In genomic region chr13:47070329-47071080, GRCm38 (mm10) we compare ENCODE assay signal across 23 mouse cellular contexts. TPM values are rescaled to one million over a fixed set of nuclear protein-coding genes. Genes with fewer than 3 reads are reported as not detected.
A peak's percentile ranks its signal among the peaks of the same experiment; 100 is the strongest.
DNase-seq lines count a peak whose midpoint lies in the region; ATAC-seq and TF ChIP-seq lines count a peak whose summit lies in the region.
"Had no signal": no experiment of that assay in that cellular context is flagged by ENCODE, and none has a peak within 500 bp of the region (broad histone marks: within the 10 kb centered on the region; RNA-seq: fewer than 3 reads in every experiment).

No protein-coding gene starts in this region.

- no peak for ATAC-seq in liver, embryonic 11.5 days (replicated peaks; ENCODE audit: low FRiP score)
- ATAC-seq in liver, embryonic 12.5 days, result no peak
- no peak for ATAC-seq in stomach, postnatal 0 days (ENCODE audit: low FRiP score, low TSS enrichment)
- ATAC-seq: activated CD4-positive, CD25-positive, alpha-beta regulatory T cell, adult 4 months; forebrain, embryonic 13.5 days; forebrain, postnatal 0 days; hindbrain, postnatal 0 days; Patski had no signal

- H3K4me1 ChIP-seq in heart, embryonic 10.5 days, result no peaks in the 10 kb centered on the region
- no peaks in the 10 kb centered on the region for H3K4me1 ChIP-seq in liver, embryonic 11.5 days (replicated peaks; ENCODE audit: control insufficient read depth, insufficient read depth, low read length)
- no peaks in the 10 kb centered on the region for H3K4me1 ChIP-seq in liver, embryonic 12.5 days
- no peaks in the 10 kb centered on the region for H3K4me1 ChIP-seq in stomach, postnatal 0 days (replicated peaks; ENCODE audit: control insufficient read depth, insufficient read depth)
- H3K4me1 ChIP-seq: forebrain, embryonic 13.5 days; hindbrain, embryonic 13.5 days had no signal

- H3K4me2 ChIP-seq in liver, embryonic 11.5 days, result no peak overlapping the region
- H3K4me2 ChIP-seq in liver, embryonic 12.5 days, result no peak overlapping the region
- no peak overlapping the region for H3K4me2 ChIP-seq in stomach, postnatal 0 days (replicated peaks; ENCODE audit: low read depth)
- H3K4me2 ChIP-seq: embryonic facial prominence, embryonic 13.5 days; forebrain, embryonic 13.5 days; hindbrain, embryonic 13.5 days had no signal

- no peaks in the 10 kb centered on the region for H3K27me3 ChIP-seq in heart, embryonic 10.5 days (ENCODE audit: insufficient read depth, poor library complexity, severe bottlenecking)
- no peaks in the 10 kb centered on the region for H3K27me3 ChIP-seq in liver, embryonic 11.5 days (replicated peaks; ENCODE audit: control insufficient read depth, insufficient read depth, low read length)
- H3K27me3 ChIP-seq in liver, embryonic 12.5 days (replicated peaks), result no peaks in the 10 kb centered on the region
- H3K27me3 ChIP-seq in stomach, postnatal 0 days (ENCODE audit: control insufficient read depth, insufficient read depth, low read length), result no peaks in the 10 kb centered on the region
- H3K27me3 ChIP-seq: CH12.LX; embryonic facial prominence, embryonic 13.5 days; forebrain, embryonic 13.5 days; hindbrain, embryonic 13.5 days; Patski had no signal

- no peak overlapping the region for H3K9ac ChIP-seq in liver, embryonic 11.5 days (ENCODE audit: low read depth, low read length)
- no peak overlapping the region for H3K9ac ChIP-seq in liver, embryonic 12.5 days
- no peak overlapping the region for H3K9ac ChIP-seq in stomach, postnatal 0 days (ENCODE audit: low read length)
- H3K9ac ChIP-seq: embryonic facial prominence, embryonic 13.5 days; forebrain, embryonic 13.5 days; forebrain, postnatal 0 days; hindbrain, embryonic 13.5 days had no signal

- no peaks in the 10 kb centered on the region for H3K9me3 ChIP-seq in heart, embryonic 10.5 days
- no peaks in the 10 kb centered on the region for H3K9me3 ChIP-seq in liver, embryonic 11.5 days (ENCODE audit: control insufficient read depth, low read length)
- no peaks in the 10 kb centered on the region for H3K9me3 ChIP-seq in liver, embryonic 12.5 days (replicated peaks)
- no peaks in the 10 kb centered on the region for H3K9me3 ChIP-seq in stomach, postnatal 0 days (ENCODE audit: control insufficient read depth, low read length)
- H3K9me3 ChIP-seq: embryonic facial prominence, embryonic 13.5 days; forebrain, embryonic 13.5 days; hindbrain, embryonic 13.5 days had no signal

- no peak overlapping the region for H3K4me3 ChIP-seq in heart, embryonic 10.5 days
- H3K4me3 ChIP-seq in liver, embryonic 11.5 days (ENCODE audit: low read depth, low read length), result no peak overlapping the region
- no peak overlapping the region for H3K4me3 ChIP-seq in liver, embryonic 12.5 days
- H3K4me3 ChIP-seq in stomach, postnatal 0 days (ENCODE audit: low read depth, low read length), result no peak overlapping the region
- H3K4me3 ChIP-seq: embryonic facial prominence, embryonic 13.5 days; forebrain, embryonic 13.5 days; hindbrain, embryonic 13.5 days had no signal

- WGBS in heart, embryonic 10.5 days, result 76% methylated on average over 15 of the region's 15 CpGs
- whole genome bisulfite sequencing in liver, embryonic 11.5 days, result 87% methylated on average over 15 of the region's 15 CpGs
- 80% methylated on average over 15 of the region's 15 CpGs for WGBS in liver, embryonic 12.5 days (ENCODE audit: insufficient replicate concordance)
- 69% methylated on average over 15 of the region's 15 CpGs for WGBS in stomach, postnatal 0 days

- no peak overlapping the region for H3K27ac ChIP-seq in heart, embryonic 10.5 days
- H3K27ac ChIP-seq in liver, embryonic 11.5 days (ENCODE audit: low read depth, low read length), result no peak overlapping the region
- H3K27ac ChIP-seq in liver, embryonic 12.5 days, result no peak overlapping the region
- no peak overlapping the region for H3K27ac ChIP-seq in stomach, postnatal 0 days (replicated peaks)
- H3K27ac ChIP-seq: embryonic facial prominence, embryonic 13.5 days; forebrain, embryonic 13.5 days; hindbrain, embryonic 13.5 days; hindbrain, postnatal 0 days had no signal

- peak; percentile 63 for DNase-seq in heart, embryonic 10.5 days (ENCODE audit: low spot score)
- no peak for DNase-seq in heart, adult 18-20 months
- peak; percentile 24 for DNase-seq in liver, embryonic 11.5 days (ENCODE audit: low spot score)
- peak; percentile 22 for DNase-seq in retina, postnatal 1 day
- no peak for DNase-seq in retina, embryonic 14.5 days (ENCODE audit: low spot score)
- DNase-seq in stomach, postnatal 0 days (ENCODE audit: low spot score), result peak; percentile 14
- DNase-seq: adrenal gland, adult 2 months; adrenal gland, postnatal 25 days; cerebellum, adult 11 months; cerebellum, adult 8-10 months; cerebellum, postnatal 14 days; embryo, embryonic 11 days; forebrain, postnatal 0 days; gastrocnemius, postnatal 14 days; heart, postnatal 10 days had no signal

- no peak for TF ChIP-seq EP300 in stomach, postnatal 0 days (optimal IDR thresholded peaks at IDR 0.05)

- TF ChIP-seq CTCF in stomach, postnatal 0 days (IDR thresholded peaks at IDR 0.05; ENCODE audit: low read depth), result no peak

- peaks cover 25% of the 10 kb centered on the region for H3K36me3 ChIP-seq in heart, embryonic 10.5 days
- peaks cover 2% of the 10 kb centered on the region; the same call in 1 of the 2 replicates for H3K36me3 ChIP-seq in liver, embryonic 11.5 days (ENCODE audit: control insufficient read depth, insufficient read depth, low read length)
- H3K36me3 ChIP-seq in liver, embryonic 12.5 days, result peaks cover 22% of the 10 kb centered on the region
- peaks cover 14% of the 10 kb centered on the region for H3K36me3 ChIP-seq in stomach, postnatal 0 days (ENCODE audit: control insufficient read depth, insufficient read depth, low read length)

RNA-seq across cellular contexts. Expression of gene Tpmt, which starts 26.0 kb away (rescaled TPM):
- polyA plus RNA-seq in heart, embryonic 10.5 days (2016; fragmentation: Nextera tagmentation; extraction: Ambion mirVana), result 16.3 and 21.1 TPM in 2 replicates
- total RNA-seq in heart, adult 18-20 months (2021), result 1 to 10 TPM; 4.7 TPM
- 14.2 and 15.9 TPM in 2 replicates for polyA plus RNA-seq in liver, embryonic 11.5 days (2014; fragmentation: Nextera tagmentation; extraction: Ambion mirVana)
- 10.0 and 10.1 TPM in 2 replicates for polyA plus RNA-seq in liver, embryonic 12.5 days (2016; fragmentation: Nextera tagmentation; extraction: Ambion mirVana)
- 10.0 and 10.2 TPM in 2 replicates for polyA plus RNA-seq in stomach, postnatal 0 days (2015; fragmentation: Nextera tagmentation; extraction: Ambion mirVana)

RNA-seq across cellular contexts. Expression of gene Kdm1b, which starts 27.2 kb away (rescaled TPM):
- 7.9 and 9.2 TPM in 2 replicates for polyA plus RNA-seq in heart, embryonic 10.5 days (2016; fragmentation: Nextera tagmentation; extraction: Ambion mirVana)
- 10 to 100 TPM; 10.9 to 12.0 TPM for total RNA-seq in heart, adult 18-20 months (2021)
- polyA plus RNA-seq in liver, embryonic 11.5 days (2014; fragmentation: Nextera tagmentation; extraction: Ambion mirVana), result 8.7 and 9.2 TPM in 2 replicates
- 4.1 and 4.8 TPM in 2 replicates for polyA plus RNA-seq in liver, embryonic 12.5 days (2016; fragmentation: Nextera tagmentation; extraction: Ambion mirVana)
- polyA plus RNA-seq in stomach, postnatal 0 days (2015; fragmentation: Nextera tagmentation; extraction: Ambion mirVana), result 10.1 and 11.1 TPM in 2 replicates

RNA-seq across cellular contexts. Expression of gene Dek, which starts 35.5 kb away (rescaled TPM):
- 167 and 249 TPM in 2 replicates for polyA plus RNA-seq in heart, embryonic 10.5 days (2016; fragmentation: Nextera tagmentation; extraction: Ambion mirVana)
- 10 to 100 TPM; 32.6 to 37.9 TPM for total RNA-seq in heart, adult 18-20 months (2021)
- polyA plus RNA-seq in liver, embryonic 11.5 days (2014; fragmentation: Nextera tagmentation; extraction: Ambion mirVana), result 366 and 391 TPM in 2 replicates
- polyA plus RNA-seq in liver, embryonic 12.5 days (2016; fragmentation: Nextera tagmentation; extraction: Ambion mirVana), result 421 and 461 TPM in 2 replicates
- 114 and 133 TPM in 2 replicates for polyA plus RNA-seq in stomach, postnatal 0 days (2015; fragmentation: Nextera tagmentation; extraction: Ambion mirVana)

RNA-seq across cellular contexts. Expression of gene Rnf144b, which starts 52.0 kb away (rescaled TPM):
- 0.98 and 1.6 TPM in 2 replicates for polyA plus RNA-seq in heart, embryonic 10.5 days (2016; fragmentation: Nextera tagmentation; extraction: Ambion mirVana)
- 10 to 100 TPM; 35.6 to 44.5 TPM for total RNA-seq in heart, adult 18-20 months (2021)
- polyA plus RNA-seq in liver, embryonic 11.5 days (2014; fragmentation: Nextera tagmentation; extraction: Ambion mirVana), result 0.55 and 0.90 TPM in 2 replicates
- 0.61 and 0.68 TPM in 2 replicates for polyA plus RNA-seq in liver, embryonic 12.5 days (2016; fragmentation: Nextera tagmentation; extraction: Ambion mirVana)
- polyA plus RNA-seq in stomach, postnatal 0 days (2015; fragmentation: Nextera tagmentation; extraction: Ambion mirVana), result 3.7 and 4.0 TPM in 2 replicates
- total RNA-seq: CH12.LX had no signal

RNA-seq across cellular contexts. Expression of gene Nhlrc1, which starts 55.9 kb away (rescaled TPM):
- polyA plus RNA-seq in heart, embryonic 10.5 days (2016; fragmentation: Nextera tagmentation; extraction: Ambion mirVana), result 2.9 and 4.3 TPM in 2 replicates
- 1 to 10 TPM; 6.5 to 7.0 TPM for total RNA-seq in heart, adult 18-20 months (2021)
- 1.6 and 2.0 TPM in 2 replicates for polyA plus RNA-seq in liver, embryonic 11.5 days (2014; fragmentation: Nextera tagmentation; extraction: Ambion mirVana)
- 0.90 and 1.0 TPM in 2 replicates for polyA plus RNA-seq in liver, embryonic 12.5 days (2016; fragmentation: Nextera tagmentation; extraction: Ambion mirVana)
- polyA plus RNA-seq in stomach, postnatal 0 days (2015; fragmentation: Nextera tagmentation; extraction: Ambion mirVana), result 3.6 and 3.8 TPM in 2 replicates
- total RNA-seq: CH12.LX had no signal

Comparison
In these comparisons a context has a peak if more than half of its experiments do, and no peak if none do; other contexts are left out.
1. DNase-seq: peak in heart, embryonic 10.5 days (single experiment), liver, embryonic 11.5 days (single experiment), retina, postnatal 1 day (single experiment) and stomach, postnatal 0 days (single experiment); none in heart, adult 18-20 months (0 of 2) and retina, embryonic 14.5 days (single experiment).